In genomic region chrX:75475182-75475644, GRCm38 (mm10) we compare ENCODE assay signal across 7 mouse cellular contexts. TPM values are rescaled to one million over a fixed set of nuclear protein-coding genes. Genes with fewer than 3 reads are reported as not detected.
A peak's percentile ranks its signal among the peaks of the same experiment; 100 is the strongest.
DNase-seq lines count a peak whose midpoint lies in the region; ATAC-seq and TF ChIP-seq lines count a peak whose summit lies in the region.
"Not testable (repeated sequence)": the region's sequence is repeated elsewhere in the genome, so short reads cannot be mapped to it uniquely, and the experiment has no call there.

No protein-coding gene starts in this region.

- peak overlapping the region; percentile 56 for H3K4me2 ChIP-seq in embryonic facial prominence, embryonic 13.5 days
- peak overlapping the region; percentile 33 for H3K4me2 ChIP-seq in midbrain, embryonic 11.5 days

- TF ChIP-seq CTCF in heart, adult 2 months (IDR thresholded peaks at IDR 0.05): not testable (repeated sequence)

- H3K9ac ChIP-seq in embryonic facial prominence, embryonic 13.5 days: peak overlapping the region; percentile 49; the same call in 1 of the 2 replicates
- peak overlapping the region; percentile 44; the same call in 1 of the 2 replicates for H3K9ac ChIP-seq in heart, adult 2 months (ENCODE audit: low read depth, low read length)
- H3K9ac ChIP-seq in midbrain, embryonic 11.5 days (ENCODE audit: low read length): not testable (repeated sequence)

- not testable (repeated sequence) for H3K36me3 ChIP-seq in embryonic facial prominence, embryonic 13.5 days; heart, adult 2 months (ENCODE audit: control insufficient read depth, insufficient read depth, low read length); limb, embryonic 10.5 days; midbrain, embryonic 11.5 days (ENCODE audit: control insufficient read depth, insufficient read depth, low read length)

- H3K27me3 ChIP-seq in embryonic facial prominence, embryonic 13.5 days; heart, adult 2 months (ENCODE audit: control insufficient read depth, insufficient read depth, low read length); limb, embryonic 10.5 days (ENCODE audit: low read depth, poor library complexity, severe bottlenecking); midbrain, embryonic 11.5 days (ENCODE audit: control insufficient read depth, insufficient read depth, low read length): not testable (repeated sequence)

- not testable (repeated sequence) for ATAC-seq in embryonic facial prominence, embryonic 13.5 days (ENCODE audit: insufficient number of reproducible peaks, insufficient read depth, low FRiP score, low TSS enrichment, low read depth)
- peak; percentile 96 for ATAC-seq in midbrain, embryonic 11.5 days (ENCODE audit: low FRiP score)

- DNase-seq in adrenal gland, postnatal 4 days (ENCODE audit: low spot score in 2 of 2): peak; percentile 4 to 32
- peak; percentile 51 to 64 for DNase-seq in heart, adult 2 months
- DNase-seq in kidney, adult 18-20 months: peak; percentile 49
- peak; percentile 75 for DNase-seq in limb, embryonic 10.5 days (ENCODE audit: low spot score)
- DNase-seq in midbrain, embryonic 11.5 days (ENCODE audit: low spot score, missing footprints): peak; percentile 92
- peak; percentile 19 for DNase-seq in spleen, adult 12 weeks (ENCODE audit: low spot score)

- intact Hi-C loops in heart, adult 2 months (cut with DNase I): not testable (repeated sequence)

- not testable (repeated sequence) for H3K4me1 ChIP-seq in embryonic facial prominence, embryonic 13.5 days; heart, adult 2 months (ENCODE audit: control insufficient read depth, insufficient read depth, low read length); limb, embryonic 10.5 days; midbrain, embryonic 11.5 days (ENCODE audit: control insufficient read depth, insufficient read depth, low read length)

- H3K9me3 ChIP-seq in embryonic facial prominence, embryonic 13.5 days; limb, embryonic 10.5 days (replicated peaks); midbrain, embryonic 11.5 days (ENCODE audit: control insufficient read depth, low read length): not testable (repeated sequence)

- not testable (repeated sequence) for H3K27ac ChIP-seq in embryonic facial prominence, embryonic 13.5 days; heart, adult 2 months; limb, embryonic 10.5 days; midbrain, embryonic 11.5 days (ENCODE audit: low read depth, low read length)

- not testable (repeated sequence) for TF ChIP-seq POLR2A in heart, adult 2 months (IDR thresholded peaks at IDR 0.05; ENCODE audit: insufficient read depth, low read depth, low read length)

- peak overlapping the region; percentile 44 for H3K4me3 ChIP-seq in embryonic facial prominence, embryonic 13.5 days
- H3K4me3 ChIP-seq in heart, adult 2 months: peak overlapping the region; percentile 39; the same call in 1 of the 2 replicates
- peak overlapping the region; percentile 41 for H3K4me3 ChIP-seq in limb, embryonic 10.5 days
- peak overlapping the region; percentile 22 for H3K4me3 ChIP-seq in midbrain, embryonic 11.5 days (ENCODE audit: low read depth, low read length)

- WGBS in embryonic facial prominence, embryonic 13.5 days: 22% methylated on average over 37 of the region's 37 CpGs
- 22% methylated on average over 37 of the region's 37 CpGs for WGBS in heart, adult 2 months
- WGBS in limb, embryonic 10.5 days: 17% methylated on average over 37 of the region's 37 CpGs
- 22% methylated on average over 37 of the region's 37 CpGs for WGBS in midbrain, embryonic 11.5 days

- TF ChIP-seq EP300 in heart, adult 2 months (IDR thresholded peaks at IDR 0.05; ENCODE audit: insufficient read depth, low read depth, low read length): not testable (repeated sequence)

- H3K79me2 ChIP-seq in heart, adult 2 months (replicated peaks; ENCODE audit: control insufficient read depth, insufficient read depth, low read length): not testable (repeated sequence)

RNA-seq across cellular contexts. Expression of gene Vbp1, which starts 38.9 kb away (rescaled TPM):
- total RNA-seq in adrenal gland, postnatal 4 days (2021): 10 to 100 TPM; 59.5 to 59.6 TPM
- 152 and 156 TPM in 2 replicates for polyA plus RNA-seq in embryonic facial prominence, embryonic 13.5 days (2015; fragmentation: Nextera tagmentation; extraction: Ambion mirVana)
- 10 to 100 TPM; 37.8 to 39.8 TPM for total RNA-seq in heart, adult 2 months (2021)
- polyA plus RNA-seq in heart, adult 2 months (2012; rRNA removed): 6.5 and 14.4 TPM in 2 replicates
- polyA plus RNA-seq in limb, embryonic 10.5 days (2016; fragmentation: Nextera tagmentation; extraction: Ambion mirVana): 163 and 172 TPM in 2 replicates
- 292 and 312 TPM in 2 replicates for polyA plus RNA-seq in midbrain, embryonic 11.5 days (2014; fragmentation: Nextera tagmentation; extraction: Ambion mirVana)

RNA-seq across cellular contexts. Expression of gene Brcc3, which starts 58.8 kb away (rescaled TPM):
- total RNA-seq in adrenal gland, postnatal 4 days (2021): 10 to 100 TPM; 33.3 to 36.7 TPM
- 58.9 and 60.9 TPM in 2 replicates for polyA plus RNA-seq in embryonic facial prominence, embryonic 13.5 days (2015; fragmentation: Nextera tagmentation; extraction: Ambion mirVana)
- 10 to 100 TPM; 23.9 to 28.6 TPM for total RNA-seq in heart, adult 2 months (2021)
- 9.7 and 23.4 TPM in 2 replicates for polyA plus RNA-seq in heart, adult 2 months (2012; rRNA removed)
- polyA plus RNA-seq in limb, embryonic 10.5 days (2016; fragmentation: Nextera tagmentation; extraction: Ambion mirVana): 79.1 and 85.6 TPM in 2 replicates
- 60.3 and 61.3 TPM in 2 replicates for polyA plus RNA-seq in midbrain, embryonic 11.5 days (2014; fragmentation: Nextera tagmentation; extraction: Ambion mirVana)

RNA-seq across cellular contexts. Expression of gene Mtcp1, which starts 58.8 kb away (rescaled TPM):
- 10 to 100 TPM; 16.9 to 17.6 TPM for total RNA-seq in adrenal gland, postnatal 4 days (2021)
- polyA plus RNA-seq in embryonic facial prominence, embryonic 13.5 days (2015; fragmentation: Nextera tagmentation; extraction: Ambion mirVana): 10.8 and 11.7 TPM in 2 replicates
- total RNA-seq in heart, adult 2 months (2021): 1 to 10 TPM; 2.6 TPM
- polyA plus RNA-seq in heart, adult 2 months (2012; rRNA removed): 3.3 and 6.4 TPM in 2 replicates
- 7.8 and 9.4 TPM in 2 replicates for polyA plus RNA-seq in limb, embryonic 10.5 days (2016; fragmentation: Nextera tagmentation; extraction: Ambion mirVana)
- polyA plus RNA-seq in midbrain, embryonic 11.5 days (2014; fragmentation: Nextera tagmentation; extraction: Ambion mirVana): 8.1 and 10.5 TPM in 2 replicates

RNA-seq across cellular contexts. Expression of gene Cmc4, which starts 58.8 kb away (rescaled TPM):
- total RNA-seq in adrenal gland, postnatal 4 days (2021): 10 to 100 TPM; 14.2 TPM
- polyA plus RNA-seq in embryonic facial prominence, embryonic 13.5 days (2015; fragmentation: Nextera tagmentation; extraction: Ambion mirVana): 29.6 and 30.8 TPM in 2 replicates
- 1 to 10 TPM; 8.7 to 9.6 TPM for total RNA-seq in heart, adult 2 months (2021)
- polyA plus RNA-seq in heart, adult 2 months (2012; rRNA removed): 4.3 and 4.8 TPM in 2 replicates
- 12.5 and 13.5 TPM in 2 replicates for polyA plus RNA-seq in limb, embryonic 10.5 days (2016; fragmentation: Nextera tagmentation; extraction: Ambion mirVana)
- 25.6 and 26.1 TPM in 2 replicates for polyA plus RNA-seq in midbrain, embryonic 11.5 days (2014; fragmentation: Nextera tagmentation; extraction: Ambion mirVana)

Comparison
In these comparisons a context has a peak if more than half of its experiments do, and no peak if none do; other contexts are left out.
1. DNase-seq: peak in every context shown above with its lines; median percentile 92 in midbrain, embryonic 11.5 days; 75 in limb, embryonic 10.5 days; 58 in heart, adult 2 months; 49 in kidney, adult 18-20 months; 19 in spleen, adult 12 weeks; 18 in adrenal gland, postnatal 4 days.